Mouse (Mus musculus): ENCODE measurements around the gene Lgals3. TPM values are rescaled to one million over a fixed set of nuclear protein-coding genes. Genes with fewer than 3 reads are reported as not detected.

Lgals3 gene
- total RNA-seq, 2 experiments from 2014 or later: 4.8 to 4.9 TPM

GRCm38 (mm10) chr14:47421606-47422005 lies 54.1 kb downstream of the Lgals3 start:
- DNase-seq (ENCODE audit: low spot score): no peak

GRCm38 (mm10) chr14:47422466-47422865 lies 54.9 kb downstream of the Lgals3 start:
- DNase-seq (ENCODE audit: low spot score): no peak

- no peak for DNase-seq (ENCODE audit: low spot score)
These were observed 65.4 kb downstream of the Lgals3 start for GRCm38 (mm10) chr14:47432987-47433386.

Other genes with a start within 250 kb of the Lgals3 start
- 1 to 10 TPM; 1.9 to 3.6 TPM for gene Gch1, start 178.3 kb upstream of the Lgals3 start, total RNA-seq (2021)
- gene Wdhd1, start 90.9 kb upstream of the Lgals3 start, total RNA-seq (2021): under 1 TPM; 0.40 to 0.53 TPM
- 1 to 10 TPM; 6.9 to 9.3 TPM for gene Socs4, start 90.8 kb upstream of the Lgals3 start, total RNA-seq (2021)
- 10 to 100 TPM; 24.2 to 24.6 TPM for gene Mapk1ip1l, start 69.5 kb upstream of the Lgals3 start, total RNA-seq (2021)
- gene Dlgap5, start 50.7 kb downstream of the Lgals3 start, total RNA-seq (2021): not detected
- gene Fbxo34, start 82.7 kb downstream of the Lgals3 start, total RNA-seq (2021): 10 to 100 TPM; 11.2 to 12.6 TPM
- gene Atg14, start 202.9 kb downstream of the Lgals3 start, total RNA-seq (2021): 1 to 10 TPM; 6.7 to 6.9 TPM

Data from gastrocnemius, adult 18-20 months (tissue).